Mouse (Mus musculus) left cerebral cortex, adult 8-10 months (tissue): ENCODE data around the gene Cypt1. TPM values are rescaled to one million over a fixed set of nuclear protein-coding genes. Genes with fewer than 3 reads are reported as not detected.

Source experiments
- DNase-seq, 2 experiments: peaks; one replicate each; pipeline ENCODE4 v3.0.0; 2022; ENCODE audit warnings: low spot score in 2 of 2
- total RNA-seq, 4 experiments: library from RNA; stranded (reverse); gene quantifications; 2 replicates each; pipeline ENCODE4 v1.2.4; 2022

Cypt1 gene
- total RNA-seq = not detected

- no peak for DNase-seq
Measured at GRCm38 (mm10) chrX:16522569-16522968, at the start of gene Cypt1. Gene Cypt1 (plus strand): TSS chrX:16522869.

- DNase-seq = no peak
Measured at GRCm38 (mm10) chrX:16546806-16547205, 24.1 kb downstream of the Cypt1 start.

- no peak for DNase-seq
Measured at GRCm38 (mm10) chrX:16557061-16557460, 34.4 kb downstream of the Cypt1 start.

- no peak for DNase-seq
Measured at GRCm38 (mm10) chrX:16558501-16558900, 35.8 kb downstream of the Cypt1 start.

Other genes with a start within 250 kb of the Cypt1 start
- 10 to 100 TPM; 19.7 to 25.8 (median 22.2) TPM for gene Maoa, start 96.8 kb downstream of the Cypt1 start, total RNA-seq